Mouse (Mus musculus) c-Kit-negative CD71-positive TER-119-positive erythroid progenitor cells, embryonic 14.5 days (primary cell): ENCODE data around the gene Gm14147.
"Not testable (repeated sequence)": the region's sequence is repeated elsewhere in the genome, so short reads cannot be mapped to it uniquely, and the experiment has no call there.

ENCODE experiments used
- DNase-seq: peaks from one replicate; pipeline ENCODE4 v3.0.0-alpha.2; 2013; ENCODE audit warnings: low read depth, low spot score

Gene Gm14147

DNA sequence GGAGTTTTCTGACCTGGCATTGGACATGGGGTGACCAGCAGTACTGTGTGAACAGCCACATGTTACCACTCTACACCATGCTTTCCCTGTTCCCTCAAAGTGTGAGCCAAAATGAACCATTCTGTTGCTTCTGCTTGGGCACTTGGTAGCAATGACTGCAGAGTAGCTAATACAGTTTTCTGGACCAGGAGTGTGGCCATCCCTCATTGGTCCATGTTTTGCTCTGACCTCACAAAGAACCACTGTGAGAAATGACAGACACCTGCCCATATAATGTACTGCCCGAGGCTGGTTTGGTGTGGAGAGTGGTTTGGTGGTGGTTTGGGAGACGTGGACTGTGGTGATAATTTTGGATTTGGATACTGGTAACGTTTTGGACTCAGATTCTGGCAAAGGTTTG lies at the start of gene Gm14147:
Gene Gm14147, plus strand, starts transcription at position 301 of the 400 bp plus-strand sequence.
- not testable (repeated sequence) for DNase-seq

- no peak for DNase-seq
Observed at GRCm38 (mm10) chr2:151056637-151057036, 41.4 kb upstream of the Gm14147 start.

GRCm38 (mm10) chr2:151092250-151092649 lies 5.8 kb upstream of the Gm14147 start, which contains the start of gene Gm14151:
Gene Gm14151 (minus strand): TSS chr2:151092350.
- DNase-seq: not testable (repeated sequence)
